Mouse (Mus musculus) myocyte (in vitro differentiated cells): ENCODE measurements at regions not wholly inside any gene's neighbourhood (a gene's known extent, or its start where the extent isn't known, plus 50 kb on each side); places are given as distances from the start of the nearest gene placed in this dataset.

Source experiments
- CEBPB ChIP-seq: IDR thresholded peaks from 2 replicates; pipeline ENCODE4 v1.6.1; 2011; ENCODE audit warnings: mild to moderate bottlenecking, moderate library complexity; ENCODE audit not compliant: poor library complexity, insufficient read depth, severe bottlenecking
- MAX ChIP-seq: IDR thresholded peaks from one replicate; pipeline ENCODE4 v1.6.1; 2011; ENCODE audit warnings: low read depth, mild to moderate bottlenecking, control low read depth
- MYOD1 ChIP-seq, 3 experiments: IDR thresholded peaks; one replicate each; pipeline ENCODE4 v1.6.1; 2011; ENCODE audit warnings: control low read depth in 2 of 3, low read depth in 2 of 3, mild to moderate bottlenecking in 2 of 3, moderate library complexity in 1 of 3; ENCODE audit not compliant: insufficient read length in 2 of 3, control insufficient read depth in 1 of 3
- POLR2A ChIP-seq: IDR thresholded peaks from one replicate; pipeline ENCODE4 v1.6.1; 2011; ENCODE audit warnings: low read depth, mild to moderate bottlenecking, control low read depth, moderate library complexity; ENCODE audit not compliant: insufficient read length
- POLR2AphosphoS2 ChIP-seq: IDR thresholded peaks from one replicate; pipeline ENCODE4 v1.6.1; 2011; ENCODE audit warnings: low read depth, control low read depth; ENCODE audit not compliant: insufficient read length
- SRF ChIP-seq: IDR thresholded peaks from one replicate; pipeline ENCODE4 v1.6.1; 2011; ENCODE audit warnings: low read depth; ENCODE audit not compliant: control insufficient read depth, insufficient read length
- TCF3 ChIP-seq: IDR thresholded peaks from one replicate; pipeline ENCODE4 v1.6.1; 2011; ENCODE audit warnings: low read depth, control low read depth; ENCODE audit not compliant: insufficient read length
- USF1 ChIP-seq: IDR thresholded peaks from one replicate; pipeline ENCODE4 v1.6.1; 2011; ENCODE audit warnings: low read depth, mild to moderate bottlenecking, control low read depth, moderate library complexity

- no peak for TF ChIP-seq SRF
- no peak for TF ChIP-seq MAX
- no peak for TF ChIP-seq TCF3
- TF ChIP-seq POLR2A = no peak
- no peak for TF ChIP-seq USF1
- TF ChIP-seq CEBPB = no peak
- no peak for TF ChIP-seq MYOD1 (IDR thresholded peaks at IDR 0.05; ENCODE audit: control insufficient read depth in 1 of 3, insufficient read length in 2 of 3, low read depth in 2 of 3)
- no peak for TF ChIP-seq POLR2AphosphoS2
Observed at GRCm38 (mm10) chr14:105950924-105951323, 54.3 kb upstream of the Spry2 start.
